Mouse (Mus musculus) layer of hippocampus, postnatal 36 days (tissue): Measurements from ENCODE around the gene Wsb1. TPM values are rescaled to one million over a fixed set of nuclear protein-coding genes. Genes with fewer than 3 reads are reported as not detected.

Source experiments
- DNase-seq, 2 experiments: peaks; one replicate each; pipeline ENCODE4 v3.0.0; 2022
- total RNA-seq, 2 experiments: library from RNA; stranded (reverse); gene quantifications; 2 replicates each; pipeline ENCODE4 v1.2.3; 2021

The Wsb1 gene
- total RNA-seq, 2 experiments from 2014 or later: 77.1 to 81.3 TPM

DNA sequence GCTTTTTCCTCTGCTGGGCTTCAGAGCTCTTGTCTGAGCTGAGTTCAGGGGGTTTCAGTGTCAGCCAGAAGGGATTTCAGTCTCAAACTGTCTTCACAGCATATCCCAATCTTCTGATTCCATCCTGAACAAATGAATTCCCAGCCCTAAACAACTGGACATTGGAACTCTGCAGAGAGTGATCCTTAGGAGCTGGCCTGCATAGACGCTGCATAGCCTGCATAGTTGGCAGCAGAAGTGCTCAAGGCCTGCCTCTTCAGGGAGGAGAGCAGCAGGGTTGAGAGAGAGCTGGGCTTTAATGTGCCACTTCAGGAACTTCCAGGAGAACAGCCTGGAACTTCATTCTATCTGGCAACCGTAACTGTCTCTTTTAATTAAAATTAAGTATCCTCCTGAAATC is 38.9 kb downstream of the Wsb1 start:
- no peak for DNase-seq

DNA sequence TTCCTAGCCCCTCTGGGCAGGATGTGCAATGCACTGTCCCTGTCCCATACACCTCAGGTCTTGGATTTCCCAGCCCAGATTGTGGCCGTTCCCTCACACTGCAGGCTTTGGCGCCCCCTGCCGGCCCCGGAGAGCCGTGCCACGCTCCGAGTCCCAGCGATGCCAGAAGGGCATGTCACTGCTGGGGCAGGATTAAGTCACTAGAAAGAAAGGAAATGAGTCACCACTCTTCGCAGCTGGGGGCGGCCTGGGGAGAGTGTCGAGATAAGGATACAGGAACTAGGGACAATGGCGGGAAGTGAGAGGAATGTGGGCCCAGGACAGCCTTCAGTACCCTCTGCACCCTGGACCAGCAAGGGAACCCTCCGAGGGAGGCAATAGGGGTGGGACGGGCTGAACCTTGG is 40.5 kb downstream of the Wsb1 start:
- peak; percentile 89 to 92 for DNase-seq

DNA sequence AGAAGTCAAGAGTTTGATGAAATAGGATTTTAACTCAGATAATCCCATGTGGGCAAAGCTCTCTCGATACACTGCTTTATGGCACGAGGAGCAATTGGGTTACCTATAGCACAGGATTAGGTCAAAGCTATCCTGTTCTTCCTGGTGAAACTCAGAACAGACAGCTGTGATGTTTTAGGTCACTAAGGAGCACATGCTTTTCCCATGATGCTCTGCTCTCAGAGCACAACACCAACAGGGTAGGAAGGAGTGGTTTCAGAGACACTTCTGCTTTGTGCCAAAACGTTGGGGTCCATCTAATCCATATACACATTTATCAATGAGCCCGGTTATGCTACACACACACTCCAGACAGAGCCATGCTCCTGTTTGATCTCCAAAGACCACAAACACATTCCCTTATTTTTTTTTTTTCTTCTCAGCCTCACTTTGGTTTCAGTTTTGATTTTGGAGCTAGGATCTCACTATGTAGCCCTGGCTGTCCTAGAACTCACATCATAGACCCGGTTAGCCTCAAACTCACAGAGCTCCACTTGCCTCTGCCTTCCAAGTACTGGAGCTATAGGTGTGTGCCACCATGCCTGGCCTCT is 44.5 kb downstream of the Wsb1 start:
- DNase-seq: no peak

DNA sequence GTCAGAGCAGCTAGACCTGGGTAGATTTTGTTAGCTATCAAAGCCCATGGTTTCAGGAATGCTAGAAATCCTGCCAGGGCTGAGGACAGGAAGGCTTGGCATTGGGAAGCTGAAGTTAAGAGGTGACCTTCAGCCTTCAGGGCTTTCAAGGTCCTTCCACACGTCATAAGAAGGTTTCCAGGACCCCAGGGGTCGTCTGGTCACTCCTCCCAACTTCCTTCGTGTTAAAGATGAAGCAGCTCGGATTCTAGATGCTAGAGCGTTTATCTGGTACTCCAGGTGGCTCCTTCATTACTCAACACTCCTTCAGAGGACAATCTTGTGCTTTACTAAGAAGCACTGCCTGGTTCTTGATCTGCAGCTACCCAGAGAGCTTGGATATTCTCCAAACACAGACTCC is 45.4 kb downstream of the Wsb1 start:
- no peak for DNase-seq

DNA sequence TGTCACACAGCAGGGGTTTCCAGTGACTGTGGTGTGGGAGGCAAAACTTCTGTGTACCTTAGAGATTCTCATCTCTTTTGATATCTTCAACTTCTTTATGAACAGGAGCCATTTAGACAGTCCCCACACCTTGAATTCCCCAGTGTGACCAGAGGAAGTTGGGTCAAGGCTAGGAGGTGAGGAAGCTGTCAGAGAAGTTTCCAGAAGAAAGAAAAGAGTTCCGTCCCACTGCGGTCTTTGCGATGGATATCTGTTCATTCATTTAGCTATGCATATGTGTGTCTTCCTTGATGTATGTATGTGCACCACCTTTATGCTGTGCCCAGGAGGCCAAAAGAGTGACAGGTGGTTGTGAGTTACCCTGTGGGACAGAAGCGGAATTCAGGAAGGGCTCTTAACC is 46.0 kb downstream of the Wsb1 start:
- DNase-seq: no peak

DNA sequence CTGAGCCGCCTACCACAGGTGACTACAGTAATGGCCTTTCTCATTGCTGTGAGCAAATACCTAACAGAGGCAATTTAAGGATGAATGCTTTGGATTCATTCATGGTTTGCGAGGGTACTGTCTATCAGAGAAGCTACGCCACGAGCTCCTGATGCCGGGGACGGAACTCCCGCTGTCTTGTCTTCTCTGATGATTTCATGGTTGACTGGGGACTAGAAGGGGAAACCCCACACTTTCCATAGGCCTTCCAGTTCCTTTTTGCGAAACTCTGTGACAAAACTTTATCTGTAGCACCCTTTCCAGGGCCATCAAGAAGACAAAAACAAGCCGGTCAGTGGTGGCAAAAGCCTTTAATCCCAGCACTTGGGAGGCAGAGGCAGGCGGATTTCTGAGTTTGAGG is 46.8 kb downstream of the Wsb1 start:
- DNase-seq: no peak

DNA sequence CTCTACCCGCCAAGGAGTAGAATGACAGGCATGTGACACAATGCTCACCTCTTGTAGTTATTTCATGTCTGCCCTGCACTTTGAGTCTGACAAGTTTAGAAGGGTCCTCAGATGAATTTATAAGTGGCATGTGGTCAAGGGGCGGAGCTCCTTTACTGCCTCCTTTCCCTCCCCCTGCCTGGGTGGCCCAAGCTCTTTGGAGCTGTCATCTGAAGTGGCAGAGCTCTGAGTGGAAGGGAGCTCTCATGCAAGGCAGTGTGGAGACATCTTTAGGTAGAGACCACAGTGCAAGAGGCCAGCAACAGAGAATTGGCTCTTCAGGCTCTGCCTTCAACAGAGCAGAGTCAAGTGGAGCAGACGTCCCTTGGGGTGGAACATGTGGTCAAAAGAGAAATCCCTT is 50.0 kb downstream of the Wsb1 start:
- DNase-seq: no peak

DNA sequence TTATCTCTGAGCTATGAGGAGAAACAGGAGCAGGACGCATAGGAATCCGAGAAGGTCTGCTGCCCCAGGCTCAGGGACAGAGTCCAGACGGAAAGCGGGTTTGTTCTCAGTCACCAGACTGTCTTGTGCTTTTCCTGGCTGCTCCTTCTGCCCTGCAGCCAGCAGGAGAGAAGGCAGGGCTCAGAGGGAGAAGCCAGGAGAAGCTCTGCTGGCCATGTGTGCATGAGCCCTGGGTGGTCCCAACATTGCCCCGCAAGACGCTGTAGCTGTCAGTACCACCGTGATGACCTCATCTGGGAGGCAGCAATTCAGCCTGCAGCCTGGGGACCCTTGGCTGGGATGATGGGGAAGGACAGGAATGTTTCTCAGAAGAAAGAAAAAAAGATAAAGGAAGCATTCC is 54.0 kb downstream of the Wsb1 start:
- no peak for DNase-seq

DNA sequence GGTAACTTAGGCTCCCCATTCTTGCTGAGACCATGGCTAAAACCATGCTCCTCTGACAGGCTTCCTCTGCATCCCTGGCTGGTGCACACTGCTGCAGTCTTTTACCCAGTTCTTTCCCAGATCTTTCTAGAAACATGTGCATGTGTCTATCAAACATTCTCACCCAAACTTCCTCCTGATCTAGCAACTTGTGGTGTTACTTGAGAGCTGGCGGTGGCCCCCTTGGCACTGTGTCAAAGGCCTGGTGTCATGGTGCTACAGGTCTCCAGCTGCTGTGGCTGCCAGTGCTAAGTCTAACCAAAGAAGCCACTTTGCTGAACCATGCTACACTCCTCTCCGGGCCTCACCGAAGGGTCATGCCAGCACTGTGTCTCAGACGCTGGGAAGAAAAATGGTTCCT is 55.9 kb downstream of the Wsb1 start:
- DNase-seq: no peak

DNA sequence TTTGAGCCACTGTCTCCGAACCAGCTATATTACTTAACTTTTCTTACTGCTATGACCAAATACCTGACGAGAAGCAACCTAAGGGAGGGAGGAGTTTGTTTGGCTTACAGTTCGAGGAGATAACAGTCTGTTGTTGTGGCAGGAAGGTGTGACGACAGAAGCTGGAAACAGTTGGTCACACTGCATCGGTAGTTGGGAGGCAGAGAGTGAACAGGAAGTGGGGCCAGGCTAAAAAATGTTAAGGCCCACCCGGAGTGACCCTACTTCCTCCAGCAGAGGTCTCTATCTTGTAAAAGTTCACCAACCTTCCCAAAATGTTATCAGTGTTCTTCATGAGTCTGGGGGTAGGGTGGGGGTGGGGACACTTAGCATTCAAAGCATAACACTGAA is 56.6 kb downstream of the Wsb1 start:
- DNase-seq: no peak

DNA sequence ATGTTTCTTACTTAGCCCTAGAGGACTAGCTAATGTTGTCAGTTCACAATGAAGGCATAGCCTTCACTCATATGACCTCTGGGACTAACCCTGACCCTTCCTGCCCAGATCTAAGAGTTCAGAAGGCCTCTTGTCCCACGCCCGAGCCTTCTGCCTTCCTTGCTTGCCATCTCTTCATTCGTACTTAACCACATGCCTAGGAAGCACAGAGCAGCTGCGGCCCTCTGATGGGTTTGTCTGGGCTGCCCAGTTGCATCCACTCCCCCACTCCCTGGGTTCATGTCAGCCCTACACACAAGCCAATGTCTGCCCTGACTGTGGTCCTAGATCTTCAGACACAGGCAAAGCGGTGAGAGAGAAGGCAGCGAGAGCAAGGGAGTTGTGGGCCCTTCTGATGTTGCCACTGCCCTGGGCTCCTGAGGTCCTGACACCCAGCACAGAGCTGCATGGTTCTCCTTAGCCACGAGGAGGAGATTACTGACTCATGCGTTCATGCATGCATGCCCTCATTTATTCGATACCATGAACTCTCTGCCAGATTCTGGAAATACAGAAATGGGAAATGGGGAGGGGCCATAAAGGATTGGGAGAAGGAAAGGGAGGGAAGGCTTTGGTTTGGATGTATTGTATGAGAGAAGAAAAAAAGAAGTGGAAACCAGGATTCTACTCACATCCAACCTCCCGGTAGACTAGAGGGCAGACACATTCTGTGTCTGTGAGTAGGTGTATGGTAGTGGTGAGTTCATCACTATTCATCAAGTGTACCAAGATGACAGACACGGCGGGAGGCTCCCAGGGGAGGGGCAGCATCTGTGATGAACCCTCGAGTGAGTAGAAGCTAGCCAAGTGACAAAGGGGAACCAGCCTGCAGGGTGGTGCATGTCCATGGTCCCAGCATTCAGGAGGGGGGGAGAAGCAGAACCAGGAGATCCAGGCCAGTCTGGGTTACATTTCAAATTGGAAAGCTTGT is 57.3 kb downstream of the Wsb1 start:
- no peak for DNase-seq

DNA sequence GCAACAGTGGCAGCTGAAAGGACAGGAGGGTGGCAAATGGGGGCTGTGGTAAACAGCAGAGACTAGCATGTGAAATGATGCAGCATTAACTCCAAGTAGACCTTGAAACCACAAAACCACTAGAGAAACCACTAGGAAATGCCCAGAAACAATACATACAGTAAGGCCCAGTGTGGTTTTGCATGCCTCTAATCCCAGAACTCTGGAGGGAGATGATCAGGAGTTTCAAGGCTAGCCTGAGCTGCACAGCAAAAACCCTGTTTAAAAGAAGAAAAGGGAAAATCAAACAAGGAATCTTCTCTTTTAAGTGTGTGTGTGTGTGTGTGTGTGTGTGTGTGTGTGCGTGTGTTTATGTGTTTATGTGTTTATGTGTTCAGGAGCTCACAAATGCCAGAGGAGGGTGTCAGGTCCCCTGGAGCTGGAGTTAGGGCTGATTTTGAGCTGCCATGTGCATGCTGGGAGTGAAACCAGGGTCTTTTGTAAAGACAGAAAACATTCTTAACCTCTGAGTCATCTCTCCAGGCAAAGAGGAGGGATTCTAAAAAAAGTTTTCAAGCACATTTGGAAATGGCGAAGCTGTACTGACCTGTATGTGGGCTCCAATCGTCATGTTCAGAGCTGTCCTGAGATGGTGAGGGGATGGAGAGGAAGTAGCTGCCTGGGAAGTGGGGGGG is 58.1 kb downstream of the Wsb1 start:
- no peak for DNase-seq

DNA sequence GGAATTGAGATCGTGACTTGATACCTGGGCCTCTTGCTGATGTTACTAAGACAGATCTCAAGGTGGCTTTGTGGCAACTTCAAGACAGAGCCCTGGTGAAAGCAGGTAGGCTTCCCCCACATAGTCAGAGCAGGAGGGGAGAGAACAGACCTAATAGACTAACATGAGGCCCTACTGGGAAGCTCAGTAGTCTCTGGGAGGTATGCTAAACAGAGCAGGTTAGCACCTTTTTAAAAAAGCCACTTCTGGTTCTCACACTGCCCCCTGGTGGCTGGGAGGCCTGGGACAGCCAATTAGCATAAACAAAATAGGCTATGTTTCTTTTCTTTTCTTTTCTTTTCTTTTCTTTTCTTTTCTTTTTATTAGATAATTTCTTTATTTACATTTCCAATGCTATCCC is 62.3 kb downstream of the Wsb1 start:
- no peak for DNase-seq

DNA sequence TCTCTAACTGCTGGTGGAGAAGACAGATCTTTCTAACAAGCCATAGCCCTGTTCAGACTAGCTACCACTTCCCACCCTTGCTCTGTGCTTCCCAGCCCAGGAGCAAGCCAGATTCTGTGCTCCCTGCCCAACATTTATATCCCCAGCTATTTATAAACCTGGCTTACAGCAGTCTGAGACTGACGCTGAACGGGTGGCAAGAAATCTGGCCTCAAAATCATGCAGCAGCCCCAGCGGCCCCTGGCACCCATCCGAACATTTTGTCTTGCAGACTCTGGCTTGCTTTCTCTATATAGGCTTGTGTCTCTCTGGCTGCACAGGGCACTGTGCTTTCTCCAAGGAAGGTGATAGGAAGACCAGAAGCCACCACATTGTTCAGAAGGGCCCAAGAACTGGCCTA is 63.3 kb downstream of the Wsb1 start:
- DNase-seq: no peak

DNA sequence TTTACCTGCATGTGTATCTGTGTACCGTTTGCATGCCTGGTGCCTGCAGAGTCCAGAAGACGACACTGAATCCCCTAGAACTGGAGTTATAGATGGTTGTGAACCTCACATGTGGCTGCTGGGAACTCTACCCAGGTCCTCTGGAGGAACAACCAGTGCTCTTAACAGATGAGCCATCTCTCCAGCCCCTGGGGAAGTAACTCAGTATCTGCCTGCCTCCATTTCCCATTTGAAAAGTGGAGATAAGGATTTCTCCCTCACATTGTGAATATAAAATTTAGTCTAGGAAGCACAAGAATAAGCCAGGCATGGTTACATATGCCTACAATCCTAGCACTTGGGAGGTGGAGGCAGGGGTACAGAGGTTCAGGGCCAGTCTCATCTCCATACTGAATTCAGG is 64.2 kb downstream of the Wsb1 start:
- no peak for DNase-seq

Other genes starting within 250 kb of the Wsb1 start
- gene Ksr1, start 108.3 kb downstream of the Wsb1 start, total RNA-seq: 100 to 1,000 TPM; 183 to 261 TPM
- gene Gm9964, start 42.2 kb upstream of the Wsb1 start, total RNA-seq: under 1 TPM in 1 of 2 experiments, not detected in 1; 0.50 TPM
- gene Nf1, start 85.0 kb upstream of the Wsb1 start, total RNA-seq: 100 to 1,000 TPM; 116 to 123 TPM
- gene Omg, start 249.4 kb upstream of the Wsb1 start, total RNA-seq: 10 to 100 TPM; 80.9 to 92.7 TPM